Mouse (Mus musculus) cerebellum, adult 8-10 months (tissue): ENCODE measurements around the gene Kdm4d.
A peak's percentile ranks its signal among the peaks of the same experiment; 100 is the strongest.
"Not testable (repeated sequence)": the region's sequence is repeated elsewhere in the genome, so short reads cannot be mapped to it uniquely, and the experiment has no call there.

ENCODE experiments used
- DNase-seq: peaks from one replicate; pipeline ENCODE4 v3.0.0; 2022

Kdm4d gene

DNA sequence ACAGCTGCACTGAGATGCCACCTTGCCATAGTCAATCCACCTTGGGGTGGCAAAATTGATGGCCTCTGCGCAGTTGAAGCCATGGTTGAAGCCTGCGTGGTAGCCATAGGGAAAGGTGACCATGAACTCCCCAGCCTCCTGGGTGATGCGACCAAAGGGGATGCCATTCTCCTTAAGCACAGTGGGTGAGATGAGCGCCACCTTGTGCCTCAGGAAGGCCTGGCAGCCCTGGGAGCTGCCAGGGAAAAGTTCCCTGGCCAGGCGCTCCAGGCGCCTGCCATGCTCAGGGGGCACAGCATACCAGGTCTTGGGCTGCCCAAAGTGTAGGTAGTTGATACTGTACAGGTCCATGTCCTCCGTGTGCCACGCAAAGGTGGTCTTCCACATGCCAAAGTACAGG, 49.2 kb downstream of the Kdm4d start:
- peak; percentile 8 for DNase-seq

DNA sequence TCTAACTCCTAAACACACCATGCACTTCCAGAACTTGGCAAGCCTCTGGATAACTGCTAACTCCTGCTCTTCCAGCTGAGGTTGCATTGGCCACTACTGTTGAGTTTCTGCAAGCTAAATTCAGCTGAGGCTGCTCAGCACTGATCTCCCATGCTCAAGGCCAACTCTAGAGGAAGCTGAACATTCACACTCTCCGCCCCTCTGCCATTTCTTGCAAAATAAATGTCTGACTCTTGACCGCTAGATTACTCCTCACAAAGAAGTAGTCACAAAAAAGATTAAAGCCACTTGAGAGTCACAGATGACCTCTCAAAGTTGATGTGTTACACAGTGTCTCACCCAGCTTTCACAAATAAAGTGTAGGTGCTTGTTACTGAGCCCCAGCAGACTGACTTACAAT, 53.2 kb downstream of the Kdm4d start:
- DNase-seq = not testable (repeated sequence)

DNA sequence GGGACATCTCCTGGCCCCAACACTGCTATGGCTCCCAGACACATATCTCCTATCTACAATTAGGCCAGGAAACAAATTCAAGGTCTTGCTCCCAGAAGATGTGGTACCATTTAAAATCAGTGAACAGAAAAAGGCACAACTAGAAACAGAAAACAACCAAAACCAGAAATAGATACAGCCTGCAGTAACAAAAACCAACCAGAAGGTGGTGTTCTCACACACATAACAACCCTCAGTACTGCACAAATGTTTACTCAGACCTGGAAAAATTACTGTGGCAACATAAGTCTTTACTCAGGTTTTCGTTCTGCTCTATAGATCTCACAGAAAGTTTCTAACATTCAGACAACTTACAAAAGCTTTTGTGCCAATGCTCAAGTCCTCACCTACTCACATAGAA, 59.9 kb downstream of the Kdm4d start:
- no peak for DNase-seq

DNA sequence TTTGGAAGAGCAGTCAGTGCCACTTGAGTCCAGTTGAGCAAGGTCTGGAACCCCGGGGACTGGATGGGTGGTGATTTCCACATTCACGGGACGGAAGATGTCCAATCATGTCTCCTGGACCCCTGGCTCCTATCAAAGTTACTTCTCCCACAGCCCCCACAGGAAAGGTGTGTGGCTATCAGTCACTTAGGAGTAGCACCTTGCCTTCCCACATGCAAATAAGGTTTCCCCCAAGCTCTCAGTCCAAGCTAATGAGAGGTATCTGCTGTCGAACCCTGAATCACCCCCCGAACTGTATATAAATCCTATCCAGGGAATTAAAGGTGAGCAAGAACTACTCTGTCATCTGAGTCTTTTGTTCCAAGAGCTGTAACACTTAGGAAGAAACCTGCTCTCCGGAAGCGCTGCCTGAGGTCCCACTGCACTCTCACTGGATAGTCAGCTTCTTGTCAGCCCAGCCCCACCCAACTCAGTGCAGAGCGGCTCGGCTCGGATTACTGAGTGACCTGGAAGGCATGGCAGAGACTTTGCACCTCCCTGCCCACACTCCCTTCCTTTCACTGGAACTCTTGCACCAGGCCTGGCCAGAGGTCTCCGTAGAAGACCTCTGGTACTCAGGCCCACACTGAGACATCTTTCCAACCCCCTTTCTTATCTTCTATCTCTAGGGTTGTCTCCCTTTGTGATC, 66.9 kb downstream of the Kdm4d start:
- DNase-seq = no peak
